Mouse (Mus musculus) MEL (cell line): ENCODE results near the gene Med12l. TPM values are rescaled to one million over a fixed set of nuclear protein-coding genes. Genes with fewer than 3 reads are reported as not detected.

Experiments used
- DNase-seq: peaks from one replicate; pipeline ENCODE4 v3.0.0; 2011; ENCODE audit warnings: low read depth, low spot score
- H3K27ac ChIP-seq: 2 replicates; pipeline ENCODE4 v1.5.1; 2012; ENCODE audit warnings: low read depth, mild to moderate bottlenecking, control low read depth, low read length, moderate library complexity; ENCODE audit not compliant: control insufficient read depth
- H3K27me3 ChIP-seq, 2 experiments: fragments of 150-350 bp in 1 of 2; sonication (generic) in 1 of 2; 2 replicates each; pipeline ENCODE4 v1.6.1; 2012; ENCODE audit warnings: low read length in 2 of 2, mild to moderate bottlenecking in 2 of 2, improper control_type of control experiment in 1 of 2, moderate library complexity in 1 of 2; ENCODE audit not compliant: insufficient read depth in 2 of 2, control insufficient read depth in 1 of 2
- H3K36me3 ChIP-seq, 2 experiments: 2 replicates each; pipeline ENCODE4 v1.6.1; 2012 to 2014; ENCODE audit warnings: low read length in 2 of 2, improper control_type of control experiment in 1 of 2, inconsistent platforms in 1 of 2, mild to moderate bottlenecking in 1 of 2; ENCODE audit not compliant: insufficient read depth in 2 of 2, control insufficient read depth in 1 of 2
- H3K4me1 ChIP-seq, 2 experiments: fragments of 150-350 bp in 1 of 2; sonication (generic) in 1 of 2; 2 replicates each; pipeline ENCODE4 v1.6.1; 2012; ENCODE audit warnings: low read length in 2 of 2, improper control_type of control experiment in 1 of 2, mild to moderate bottlenecking in 1 of 2; ENCODE audit not compliant: insufficient read depth in 2 of 2, control insufficient read depth in 1 of 2
- H3K4me3 ChIP-seq, 2 experiments: fragments of 150-350 bp in 1 of 2; sonication (generic) in 1 of 2; 2 replicates each; pipeline ENCODE4 v1.5.1; 2012; ENCODE audit warnings: low read depth in 2 of 2, low read length in 2 of 2, mild to moderate bottlenecking in 2 of 2, moderate library complexity in 2 of 2, control low read depth in 1 of 2, improper control_type of control experiment in 1 of 2; ENCODE audit not compliant: control insufficient read depth in 1 of 2, insufficient read depth in 1 of 2
- H3K79me2 ChIP-seq: 2 replicates; pipeline ENCODE4 v1.6.1; 2012; ENCODE audit warnings: mild to moderate bottlenecking, low read length, moderate library complexity; ENCODE audit not compliant: control insufficient read depth, poor library complexity, insufficient read depth
- H3K9ac ChIP-seq: 2 replicates; pipeline ENCODE4 v1.6.1; 2012; ENCODE audit warnings: low read depth, mild to moderate bottlenecking, control low read depth, low read length, moderate library complexity; ENCODE audit not compliant: control insufficient read depth, poor library complexity, severe bottlenecking
- H3K9me3 ChIP-seq: fragments of 150-350 bp; sonication (generic); replicated peaks from 2 replicates; pipeline ENCODE4 v1.6.1; 2012; ENCODE audit warnings: mild to moderate bottlenecking, low read length, improper control_type of control experiment, moderate library complexity; ENCODE audit not compliant: insufficient read depth
- BHLHE40 ChIP-seq: IDR thresholded peaks from 2 replicates; pipeline ENCODE4 v1.6.1; 2012; ENCODE audit warnings: low read depth, mild to moderate bottlenecking, inconsistent platforms, low read length, improper control_type of control experiment, borderline replicate concordance
- CHD2 ChIP-seq: IDR thresholded peaks from 2 replicates; pipeline ENCODE4 v1.6.1; 2011; ENCODE audit warnings: low read length, improper control_type of control experiment
- CTCF ChIP-seq, 3 experiments: IDR thresholded peaks in 2 of 3; conservative IDR thresholded peaks in 1 of 3; 2 replicates each; pipeline ENCODE4 v1.5.1; 2011 to 2012; ENCODE audit warnings: low read length in 3 of 3, low read depth in 2 of 3, mild to moderate bottlenecking in 2 of 3, improper control_type of control experiment in 1 of 3, inconsistent platforms in 1 of 3, mixed read lengths in 1 of 3, moderate library complexity in 1 of 3; ENCODE audit not compliant: control insufficient read depth in 1 of 3, insufficient read depth in 1 of 3, poor library complexity in 1 of 3, severe bottlenecking in 1 of 3
- ELF1 ChIP-seq: IDR thresholded peaks from 2 replicates; pipeline ENCODE4 v1.6.1; 2014; ENCODE audit warnings: low read depth, mild to moderate bottlenecking, inconsistent platforms, low read length, improper control_type of control experiment, moderate library complexity
- ETS1 ChIP-seq: IDR thresholded peaks from 2 replicates; pipeline ENCODE4 v1.6.1; 2012; ENCODE audit warnings: low read depth, mild to moderate bottlenecking, inconsistent platforms, low read length, improper control_type of control experiment, moderate library complexity
- GABPA ChIP-seq: IDR thresholded peaks from 2 replicates; pipeline ENCODE4 v1.6.1; 2012; ENCODE audit warnings: low read depth, mild to moderate bottlenecking, inconsistent platforms, low read length, improper control_type of control experiment, moderate library complexity
- HCFC1 ChIP-seq: IDR thresholded peaks from 2 replicates; pipeline ENCODE4 v1.6.1; 2012; ENCODE audit warnings: low read depth, mild to moderate bottlenecking, inconsistent platforms, low read length, improper control_type of control experiment, moderate library complexity
- JUND ChIP-seq: IDR thresholded peaks from 2 replicates; pipeline ENCODE4 v1.6.1; 2011; ENCODE audit warnings: low read depth, mild to moderate bottlenecking, improper control_type of control experiment, low read length
- KAT2A ChIP-seq: conservative IDR thresholded peaks from 2 replicates; pipeline ENCODE4 v1.6.1; 2012; ENCODE audit warnings: low read depth, low read length, improper control_type of control experiment, inconsistent platforms
- MAX ChIP-seq: IDR thresholded peaks from 2 replicates; pipeline ENCODE4 v1.6.1; 2011; ENCODE audit warnings: low read length, improper control_type of control experiment
- MEF2A ChIP-seq: IDR thresholded peaks from 2 replicates; pipeline ENCODE4 v1.6.1; 2014; ENCODE audit warnings: low read depth, mild to moderate bottlenecking, inconsistent platforms, low read length, improper control_type of control experiment; ENCODE audit not compliant: poor library complexity, insufficient replicate concordance, severe bottlenecking; ENCODE audit errors: extremely low read depth
- POLR2A ChIP-seq, 2 experiments: IDR thresholded peaks; 2 replicates each; pipeline ENCODE4 v1.6.1; 2011 to 2012; ENCODE audit warnings: low read length in 2 of 2, mild to moderate bottlenecking in 2 of 2, control low read depth in 1 of 2, improper control_type of control experiment in 1 of 2, low read depth in 1 of 2, moderate library complexity in 1 of 2; ENCODE audit not compliant: control insufficient read depth in 1 of 2, insufficient read depth in 1 of 2, poor library complexity in 1 of 2
- RAD21 ChIP-seq: IDR thresholded peaks from 2 replicates; pipeline ENCODE4 v1.6.1; 2011; ENCODE audit warnings: mild to moderate bottlenecking, low read depth, low read length, improper control_type of control experiment
- RCOR1 ChIP-seq: IDR thresholded peaks from 2 replicates; pipeline ENCODE4 v1.6.1; 2012; ENCODE audit warnings: low read depth, mild to moderate bottlenecking, inconsistent platforms, low read length, improper control_type of control experiment
- TBP ChIP-seq: IDR thresholded peaks from 2 replicates; pipeline ENCODE4 v1.8.0; 2011; ENCODE audit warnings: low read depth, low read length, improper control_type of control experiment
- TCF12 ChIP-seq: IDR thresholded peaks from 2 replicates; pipeline ENCODE4 v1.6.1; 2014; ENCODE audit warnings: low read depth, mild to moderate bottlenecking, inconsistent platforms, low read length, improper control_type of control experiment, moderate library complexity
- USF1 ChIP-seq: IDR thresholded peaks from 2 replicates; pipeline ENCODE4 v1.6.1; 2014; ENCODE audit warnings: low read depth, mild to moderate bottlenecking, inconsistent platforms, low read length, improper control_type of control experiment, moderate library complexity
- ZKSCAN1 ChIP-seq: IDR thresholded peaks from 2 replicates; pipeline ENCODE4 v1.6.1; 2012; ENCODE audit warnings: low read depth, mild to moderate bottlenecking, inconsistent platforms, low read length, improper control_type of control experiment, moderate library complexity
- ZNF384 ChIP-seq: IDR thresholded peaks from 2 replicates; pipeline ENCODE4 v1.6.1; 2012; ENCODE audit warnings: low read depth, mild to moderate bottlenecking, inconsistent platforms, low read length, improper control_type of control experiment
- polyA plus RNA-seq, 2 experiments: library from polyadenylated mRNA; stranded (reverse) in 1 of 2; unstranded in 1 of 2; fragments of >175 nt in 1 of 2; fragments of >200 nt in 1 of 2; gene quantifications; 2 replicates each; pipeline versions ENCODE4 v1.2.1 to v1.2.4; 2012; ENCODE audit warnings: low replicate concordance in 2 of 2, low read depth in 1 of 2; ENCODE audit not compliant: insufficient read length in 2 of 2, insufficient read depth in 1 of 2, missing spikeins in 1 of 2
- total RNA-seq: library from RNA; depleted of rRNA; stranded (reverse); fragments of 300-350 nt; gene quantifications from 2 replicates; pipeline ENCODE4 v1.2.3, GENCODE M21; 2012

Med12l gene
- total and polyA plus RNA-seq, 3 experiments = 0.03 TPM; not detected in 2

- H3K27me3 ChIP-seq = peaks cover 0 to 2% of the 10 kb centered on the region in 2 experiments; a peak in 1 of 4 replicates
- no peak overlapping the region for H3K27ac ChIP-seq
- no peaks in the 10 kb centered on the region for H3K79me2 ChIP-seq
- H3K4me3 ChIP-seq = no peak overlapping the region
- no peaks in the 10 kb centered on the region for H3K4me1 ChIP-seq
- no peak overlapping the region for H3K9ac ChIP-seq
- no peak for TF ChIP-seq HCFC1
- TF ChIP-seq TBP = no peak
- TF ChIP-seq TCF12 = no peak
- TF ChIP-seq ETS1 = no peak
- TF ChIP-seq USF1 = no peak
- TF ChIP-seq MAX = no peak
- TF ChIP-seq ZNF384 = no peak
- no peak for TF ChIP-seq ZKSCAN1
- TF ChIP-seq POLR2A (IDR thresholded peaks at IDR 0.05; ENCODE audit: control insufficient read depth in 1 of 2, insufficient read depth in 1 of 2, low read depth in 1 of 2, low read length in 2 of 2, poor library complexity in 1 of 2) = no peak
- TF ChIP-seq RCOR1 = no peak
- TF ChIP-seq JUND = no peak
- TF ChIP-seq, all 39 proteins: peak for 0
- Histone ChIP-seq H3K36me3 (no peaks in the 10 kb centered on the region), H3K9me3 (no peaks in the 10 kb centered on the region)
- DNase-seq = peak; percentile 33
These were observed 164.4 kb downstream of the Med12l start for GRCm38 (mm10) chr3:59169921-59170627.

- no peak overlapping the region for H3K9ac ChIP-seq
- H3K4me1 ChIP-seq = no peaks in the 10 kb centered on the region
- H3K9me3 ChIP-seq = no peaks in the 10 kb centered on the region
- H3K36me3 ChIP-seq = no peaks in the 10 kb centered on the region
- DNase-seq = no peak
- no peak for TF ChIP-seq CHD2
- H3K79me2 ChIP-seq = no peaks in the 10 kb centered on the region
- H3K27me3 ChIP-seq = peaks cover 0 to 3% of the 10 kb centered on the region in 2 experiments; a peak in 1 of 4 replicates
- no peak overlapping the region for H3K4me3 ChIP-seq
- no peak overlapping the region for H3K27ac ChIP-seq
These were observed 169.0 kb downstream of the Med12l start for GRCm38 (mm10) chr3:59174426-59175154.

DNA sequence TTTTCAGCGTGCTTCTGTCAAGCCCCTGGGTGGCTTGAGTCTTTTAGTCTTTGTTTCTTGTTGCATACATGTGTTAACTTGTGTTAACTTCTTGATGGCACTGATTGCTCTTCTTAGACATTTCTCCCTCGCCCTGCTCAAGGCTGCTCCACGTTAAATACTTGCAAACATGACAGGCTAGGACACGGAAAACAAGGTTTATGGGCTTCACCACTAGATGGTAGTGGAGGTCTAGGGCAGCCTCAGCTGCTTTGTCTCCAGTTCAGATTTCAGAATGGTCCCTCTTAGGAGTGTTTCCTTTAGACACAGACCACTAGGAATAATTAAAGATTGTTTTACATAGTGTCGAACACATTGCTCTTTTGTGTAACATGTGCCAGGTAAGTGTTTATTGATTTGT lies 169.6 kb downstream of the Med12l start:
- no peak for TF ChIP-seq GABPA
- no peak for TF ChIP-seq BHLHE40
- TF ChIP-seq ELF1 = no peak
- peak; percentile 41 for TF ChIP-seq RAD21
- peak in 2 of 3 experiments; percentile 29 to 41; a peak in 3 of 6 replicates for TF ChIP-seq CTCF (IDR thresholded peaks at IDR 0.05 in 2 of 3, conservative IDR thresholded peaks at IDR 0.05 in 1 of 3; ENCODE audit: control insufficient read depth in 1 of 3, insufficient read depth in 1 of 3, low read depth in 2 of 3, low read length in 3 of 3, poor library complexity in 1 of 3, severe bottlenecking in 1 of 3)
- no peak for TF ChIP-seq KAT2A
- no peak for TF ChIP-seq MEF2A
- TF ChIP-seq, all 39 proteins: peak for 2
- no peak overlapping the region for H3K27ac ChIP-seq
- peak; percentile 27 for DNase-seq
- no peaks in the 10 kb centered on the region for H3K79me2 ChIP-seq
- H3K27me3 ChIP-seq = peaks cover 0 to 3% of the 10 kb centered on the region in 2 experiments; a peak in 1 of 4 replicates
- H3K4me1 ChIP-seq = no peaks in the 10 kb centered on the region
- no peaks in the 10 kb centered on the region for H3K36me3 ChIP-seq
- no peak overlapping the region for H3K9ac ChIP-seq
- H3K4me3 ChIP-seq = no peak overlapping the region
- H3K9me3 ChIP-seq = no peaks in the 10 kb centered on the region
